Mouse (Mus musculus): ENCODE results near the gene Zfp46.

Zfp46 gene

DNA sequence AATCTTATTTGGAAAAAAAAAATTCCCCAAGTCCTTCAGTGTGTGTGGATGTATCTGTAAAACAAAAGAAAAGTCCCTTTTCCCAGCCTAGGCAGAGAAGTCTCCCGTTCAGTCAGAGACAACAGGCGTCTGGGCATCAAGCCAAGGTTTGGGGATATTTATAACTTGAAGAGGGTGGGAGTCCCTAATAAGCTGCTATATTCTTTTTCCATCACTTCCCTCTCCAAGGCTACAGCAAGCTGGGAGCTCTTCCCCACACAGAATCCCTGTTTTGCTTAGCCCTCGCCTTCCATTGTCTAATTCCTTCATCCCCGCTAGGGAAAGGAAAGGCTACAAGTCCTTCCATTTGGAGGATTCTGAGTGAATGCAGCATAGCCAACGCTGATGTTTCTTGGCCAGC lies at the start of gene Zfp46:
TSS of gene Zfp46 (plus strand) at position 229 of the 400 bp plus-strand sequence.
- DNase-seq (ENCODE audit: low read depth, low spot score), result peak; percentile 82

DNA sequence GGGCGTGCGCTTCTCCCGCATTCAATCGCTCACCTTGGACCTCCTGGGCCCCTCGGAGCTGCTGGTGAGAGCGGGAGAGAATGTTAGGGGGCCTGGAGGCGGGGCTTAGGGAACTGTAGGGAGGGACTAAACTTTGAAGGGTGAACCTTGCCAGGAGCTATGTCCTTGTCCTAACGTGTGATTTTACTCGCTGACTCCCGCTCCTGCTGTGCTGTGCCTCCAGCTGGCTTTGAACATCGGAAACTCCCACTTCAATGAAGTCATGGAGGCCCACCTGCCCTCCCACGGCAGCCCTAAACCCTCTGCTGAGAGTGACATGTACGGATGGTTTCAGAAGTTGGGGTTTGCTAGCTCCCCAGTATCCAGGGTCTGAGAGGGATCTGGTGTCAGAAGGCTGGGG lies 45.8 kb upstream of the Zfp46 start:
- DNase-seq (ENCODE audit: low read depth, low spot score), result no peak

DNA sequence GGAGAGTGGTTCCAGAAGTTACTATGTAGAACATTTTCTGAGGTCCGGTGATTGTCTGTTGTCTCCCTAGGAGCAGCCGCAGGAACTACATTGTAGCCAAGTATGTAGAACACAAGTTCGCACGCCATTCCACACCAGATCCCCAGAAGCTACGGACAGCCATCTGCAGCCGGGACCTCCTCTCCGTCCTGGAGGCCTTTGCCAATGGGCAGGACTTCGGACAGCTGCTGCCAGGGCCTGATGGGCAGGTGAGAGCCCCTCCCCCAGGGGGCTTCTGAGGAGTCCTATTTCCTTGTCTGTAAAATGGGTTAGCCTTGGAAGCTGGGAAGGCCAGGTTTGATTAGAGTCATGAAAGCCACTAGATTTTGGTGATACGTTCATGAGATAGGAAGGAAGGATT lies 45.4 kb upstream of the Zfp46 start:
- no peak for DNase-seq (ENCODE audit: low read depth, low spot score)

DNA sequence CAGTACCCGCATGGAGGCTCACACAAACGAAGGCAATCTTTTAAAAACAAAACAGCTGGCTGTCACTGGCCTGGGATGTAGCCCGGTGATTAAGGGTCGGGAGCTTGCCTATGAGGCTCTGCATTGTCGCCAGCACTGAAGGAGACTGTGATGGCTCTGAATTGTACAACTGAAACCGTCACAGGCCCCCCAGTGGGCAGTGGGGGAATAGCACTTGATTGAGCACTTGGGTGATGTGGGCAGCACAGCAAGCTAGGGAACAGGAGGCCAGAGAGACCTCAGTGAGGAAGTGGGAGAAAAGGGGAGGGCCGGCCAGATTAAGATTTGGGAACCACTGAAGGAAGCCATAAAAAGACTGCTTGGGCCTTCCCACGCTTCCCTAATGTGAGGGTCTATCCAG lies 44.9 kb upstream of the Zfp46 start:
- DNase-seq (ENCODE audit: low read depth, low spot score), result no peak

DNA sequence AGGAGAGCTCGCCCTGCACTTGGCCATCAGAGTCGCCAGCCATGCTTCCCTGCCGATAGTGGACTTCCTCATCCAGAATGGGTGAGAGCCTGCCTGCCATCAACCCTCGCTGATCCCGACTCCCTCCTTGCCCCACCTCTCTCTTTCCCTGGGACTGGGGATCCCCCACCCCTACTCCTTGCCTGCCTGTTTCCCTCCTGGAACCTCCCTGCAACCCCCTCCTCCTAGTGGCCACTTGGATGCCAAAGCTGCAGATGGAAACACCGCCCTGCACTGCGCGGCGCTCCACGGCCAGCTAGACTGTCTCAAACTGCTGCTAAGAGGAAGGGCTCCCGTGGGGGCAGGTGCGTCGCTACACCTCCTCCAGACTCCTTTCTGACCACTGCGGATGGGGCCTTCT lies 44.4 kb upstream of the Zfp46 start:
- no peak for DNase-seq (ENCODE audit: low read depth, low spot score)

DNA sequence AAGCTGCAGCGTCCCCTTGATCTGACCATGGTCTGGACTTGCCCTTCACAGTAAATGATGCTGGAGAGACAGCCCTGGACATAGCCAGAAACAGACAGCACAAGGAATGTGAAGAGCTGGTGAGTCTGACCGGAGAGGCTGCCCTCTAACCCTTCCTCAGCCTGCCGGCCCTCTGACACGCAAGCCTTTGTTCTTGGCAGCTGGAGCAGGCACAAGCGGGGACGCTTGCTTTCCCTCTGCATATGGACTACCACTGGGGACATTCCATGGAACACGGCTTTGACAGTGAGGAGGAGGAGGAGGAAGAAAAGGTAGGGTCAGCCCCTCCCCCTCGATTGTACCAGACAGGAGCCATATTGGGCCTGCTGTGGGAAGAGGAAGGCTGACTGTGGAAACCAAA lies 43.5 kb upstream of the Zfp46 start:
- no peak for DNase-seq (ENCODE audit: low read depth, low spot score)

DNA sequence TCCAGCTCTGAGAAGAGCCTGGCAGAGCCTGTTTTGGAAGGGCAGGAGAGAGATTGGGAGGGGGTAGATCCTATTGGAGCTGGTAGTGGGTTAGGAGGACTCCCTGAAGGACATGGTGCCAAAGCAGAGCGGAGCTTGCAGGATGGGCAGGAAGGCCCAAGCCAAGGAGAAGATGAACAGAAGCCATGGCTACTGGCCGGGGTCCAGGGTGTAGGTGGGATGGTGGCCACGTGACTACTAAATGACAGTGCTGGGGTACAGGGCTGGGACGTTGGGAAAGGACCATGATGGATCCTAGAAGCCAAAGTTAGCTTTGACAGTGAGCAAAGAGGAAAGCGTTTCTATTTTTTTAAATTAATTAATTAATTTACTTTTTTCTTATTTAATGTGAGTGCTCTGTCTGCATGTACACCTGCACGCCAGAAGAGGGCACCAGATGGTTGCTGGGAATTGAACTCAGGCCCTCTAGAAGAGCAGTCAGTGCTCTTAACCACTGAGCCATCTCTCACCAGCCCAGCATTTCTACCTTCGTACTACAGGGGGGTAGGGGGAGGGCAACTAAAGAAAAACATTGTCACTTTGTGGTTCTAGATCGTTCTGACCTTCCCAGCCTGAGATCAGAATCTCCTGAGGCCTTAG lies 42.3 kb upstream of the Zfp46 start:
- DNase-seq (ENCODE audit: low read depth, low spot score), result no peak

DNA sequence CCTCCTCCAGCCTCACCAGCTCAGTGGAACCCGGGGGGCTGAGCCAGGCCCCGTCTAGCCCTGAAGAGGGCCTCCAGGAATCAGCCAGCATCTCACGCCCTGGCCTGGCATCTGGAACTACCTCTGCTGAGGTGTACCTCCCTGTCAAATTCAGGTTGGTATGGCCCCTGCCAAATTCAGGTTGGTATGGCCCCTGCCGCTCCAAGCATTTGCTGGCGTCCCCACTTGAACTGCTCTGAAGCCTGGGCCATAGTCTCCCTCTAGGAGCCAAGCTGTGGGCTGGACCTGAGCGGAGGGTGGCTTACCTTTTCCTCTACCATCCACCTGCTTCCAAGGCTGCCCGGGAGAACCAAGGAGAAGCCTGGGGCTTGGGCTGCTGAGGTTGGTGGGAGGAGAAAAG lies 41.8 kb upstream of the Zfp46 start:
- no peak for DNase-seq (ENCODE audit: low read depth, low spot score)

DNA sequence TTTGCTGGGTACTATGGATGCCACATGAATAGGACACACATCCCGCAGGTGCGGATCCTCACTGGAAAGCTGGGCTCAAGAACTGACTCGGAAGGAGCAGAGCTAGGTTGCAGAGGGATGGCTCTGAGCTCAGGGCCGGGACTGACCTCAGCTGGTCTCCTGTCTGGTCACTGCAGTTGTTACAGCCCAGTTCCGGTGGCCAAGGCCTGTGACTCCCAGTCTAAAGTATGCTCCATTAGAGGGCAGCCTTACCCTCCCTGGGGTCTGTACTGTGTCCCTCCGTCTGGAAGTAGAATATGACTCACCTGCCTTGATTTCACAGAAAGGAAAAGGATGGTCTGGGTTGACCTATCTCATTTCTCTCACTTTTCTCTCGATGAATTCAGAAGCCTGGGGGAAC lies 40.3 kb upstream of the Zfp46 start:
- no peak for DNase-seq (ENCODE audit: low read depth, low spot score)

DNA sequence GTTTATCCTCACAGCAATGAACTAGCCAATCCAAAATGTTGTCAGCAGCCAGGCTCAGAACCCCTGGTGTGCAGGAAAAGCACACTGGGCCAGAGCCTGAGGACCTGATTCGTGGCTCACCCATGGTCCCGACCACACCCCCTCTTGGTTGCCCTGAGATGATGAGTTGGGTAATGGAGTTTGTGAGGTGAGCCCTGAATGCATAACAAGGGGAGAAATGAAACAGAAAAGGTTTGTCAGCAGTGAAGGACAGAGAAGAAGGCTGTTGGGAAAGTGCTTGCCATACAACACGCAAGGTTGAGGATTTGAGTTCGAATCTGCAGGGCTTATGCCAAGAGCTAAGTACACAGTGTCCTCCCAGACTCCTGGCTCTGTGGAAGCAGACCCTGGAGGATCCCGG lies 38.8 kb upstream of the Zfp46 start:
- DNase-seq (ENCODE audit: low read depth, low spot score), result no peak

DNA sequence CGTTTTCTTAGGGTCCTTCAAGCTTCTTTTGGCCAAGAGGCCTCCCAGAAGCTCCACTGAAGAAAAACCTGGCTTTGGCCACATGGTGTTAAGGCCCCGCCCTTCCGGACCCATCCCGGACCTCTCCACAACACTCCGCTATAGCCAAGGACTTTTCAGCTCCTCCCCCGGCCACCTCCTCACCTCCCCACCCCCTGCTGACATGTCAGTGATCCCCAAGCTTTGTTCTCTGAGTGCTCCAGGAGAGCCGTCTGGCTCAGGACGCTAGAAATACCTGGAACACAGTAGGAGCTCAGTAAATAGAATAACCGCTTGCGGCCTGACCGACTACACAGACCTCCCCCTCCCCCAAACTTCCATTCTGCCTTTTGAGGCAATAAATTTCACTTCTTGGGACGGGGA lies 37.9 kb upstream of the Zfp46 start:
- no peak for DNase-seq (ENCODE audit: low read depth, low spot score)

DNA sequence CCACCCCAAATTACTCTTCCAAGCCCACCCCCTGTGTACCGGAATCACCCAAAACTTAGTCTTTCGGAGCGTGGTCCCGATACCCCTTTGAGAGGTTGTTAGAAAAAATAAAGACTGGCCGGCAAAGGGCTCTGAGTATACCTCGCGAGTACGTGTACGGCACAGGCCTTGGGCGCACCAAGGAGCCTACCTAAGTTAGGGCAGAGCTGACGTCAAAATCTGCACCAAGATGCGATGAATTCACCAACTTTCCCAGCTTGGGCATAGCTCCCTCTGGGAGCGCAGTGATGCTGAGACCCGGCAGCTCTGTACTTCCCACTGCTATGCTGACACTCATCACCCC lies 37.1 kb upstream of the Zfp46 start:
- no peak for DNase-seq (ENCODE audit: low read depth, low spot score)

DNA sequence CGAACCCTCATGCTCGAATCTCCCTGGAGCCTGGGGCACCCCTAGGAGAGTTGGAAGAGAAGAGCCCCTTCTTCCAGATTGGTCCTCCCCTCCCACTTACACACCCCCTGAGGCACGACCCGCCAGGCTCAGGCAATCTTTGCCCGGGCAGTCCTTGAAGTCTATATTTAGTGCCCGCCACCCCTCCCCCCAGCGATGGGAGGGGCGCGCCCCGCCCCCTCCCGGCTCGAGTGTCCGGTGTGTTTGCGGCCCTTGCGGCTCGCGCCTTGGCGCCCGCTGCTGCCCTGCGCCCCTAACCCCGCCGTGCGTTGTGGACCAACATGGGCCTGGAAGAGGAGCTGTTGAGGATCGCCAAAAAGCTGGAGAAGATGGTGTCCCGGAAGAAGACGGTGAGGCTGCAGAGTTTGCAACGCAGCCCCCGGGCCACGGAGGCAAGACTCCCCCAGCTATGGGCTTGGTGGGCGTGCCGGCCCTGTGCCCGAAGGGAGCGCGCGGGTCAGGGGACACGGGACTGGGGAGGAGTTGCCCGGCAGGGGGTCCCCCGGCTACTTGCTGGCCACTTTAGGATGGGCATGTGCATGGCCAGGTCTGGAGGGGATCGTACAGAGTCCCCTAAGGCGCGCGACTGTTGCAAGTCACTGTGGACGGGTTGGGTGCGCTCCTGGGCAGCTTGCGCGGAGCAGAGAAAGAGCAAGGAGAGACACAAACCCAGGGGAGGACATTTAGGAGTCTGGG lies 36.6 kb upstream of the Zfp46 start, which contains the start of gene Tcea3:
TSS of gene Tcea3 (plus strand) at position 1 of the 735 bp plus-strand sequence.
- DNase-seq (ENCODE audit: low read depth, low spot score), result no peak

DNA sequence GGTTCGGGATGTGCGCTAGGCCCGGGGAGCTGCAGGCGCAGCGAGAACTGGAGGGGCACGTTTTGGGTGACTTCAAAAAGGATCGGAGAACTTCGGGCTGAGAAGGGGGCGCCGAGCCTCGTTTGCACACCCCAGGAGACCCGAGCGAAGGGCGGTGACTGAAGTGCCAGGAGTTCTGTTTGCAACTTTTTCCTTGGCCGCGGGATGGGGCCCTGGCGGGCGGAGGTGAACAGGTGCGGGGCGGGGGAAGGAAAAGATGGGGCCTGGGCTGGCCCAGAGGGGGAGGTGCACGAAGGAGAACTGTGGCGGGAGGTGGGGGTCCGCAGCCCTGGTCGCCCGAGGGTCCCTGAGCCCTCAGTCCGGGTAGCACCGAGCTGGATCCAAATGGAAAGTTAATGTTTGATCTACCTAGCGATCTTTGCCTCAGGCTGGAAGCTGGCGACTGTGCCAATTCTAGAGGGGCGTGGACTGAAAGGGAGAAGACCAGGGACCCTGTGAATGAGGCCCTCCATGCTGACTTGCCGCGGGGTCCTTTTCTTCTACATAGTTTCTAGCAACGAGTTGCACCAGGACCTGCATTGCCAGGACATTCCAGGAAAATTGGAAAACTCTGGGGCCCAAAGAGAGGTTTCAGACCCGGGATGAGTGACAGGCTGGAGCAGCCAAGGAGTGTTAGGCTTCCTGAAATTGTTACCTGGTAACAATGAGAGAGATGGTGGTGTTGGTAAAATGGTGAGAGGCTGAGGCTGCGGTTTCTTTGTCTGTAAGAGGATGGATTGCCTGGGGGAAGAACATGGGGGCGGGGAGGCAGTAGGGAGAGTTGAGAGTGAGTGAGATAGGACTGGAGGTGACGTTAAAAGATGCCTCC lies 35.8 kb upstream of the Zfp46 start:
- no peak for DNase-seq (ENCODE audit: low read depth, low spot score)

DNA sequence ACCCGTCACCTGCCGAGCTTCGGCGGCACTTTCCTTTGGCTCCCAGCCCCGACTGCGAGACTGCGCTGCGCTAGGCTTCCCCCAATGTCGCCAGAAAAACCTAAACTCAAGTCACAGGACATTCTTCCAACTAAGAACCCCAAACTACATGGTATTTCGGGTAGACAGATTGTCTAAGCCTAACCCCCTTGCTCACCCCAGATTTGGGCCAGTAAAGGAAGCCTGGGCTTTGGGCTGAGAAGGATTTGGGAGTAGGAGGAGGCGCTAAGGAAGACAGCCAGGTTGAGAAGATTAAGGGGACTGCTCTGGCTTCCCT lies 35.2 kb upstream of the Zfp46 start:
- no peak for DNase-seq (ENCODE audit: low read depth, low spot score)

DNA sequence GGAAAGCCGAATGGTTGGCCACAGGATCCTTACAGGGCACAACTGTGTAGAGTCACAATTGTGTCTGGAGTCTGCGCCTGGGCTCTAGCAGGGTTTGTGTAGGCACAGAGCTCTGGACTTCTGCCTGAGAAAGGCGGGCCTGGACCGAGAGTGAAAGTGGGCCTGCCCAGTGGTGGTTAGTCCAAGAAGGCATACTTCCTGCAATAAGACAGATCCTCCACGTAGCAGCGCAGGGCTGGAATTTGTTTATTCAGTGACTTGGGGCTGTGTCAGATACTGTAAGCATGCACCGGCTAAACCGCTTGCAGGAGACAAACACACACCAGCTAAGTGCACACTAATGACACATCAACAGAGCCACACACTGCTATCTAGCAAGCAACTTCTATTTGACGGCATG lies 34.7 kb upstream of the Zfp46 start:
- DNase-seq (ENCODE audit: low read depth, low spot score), result no peak

DNA sequence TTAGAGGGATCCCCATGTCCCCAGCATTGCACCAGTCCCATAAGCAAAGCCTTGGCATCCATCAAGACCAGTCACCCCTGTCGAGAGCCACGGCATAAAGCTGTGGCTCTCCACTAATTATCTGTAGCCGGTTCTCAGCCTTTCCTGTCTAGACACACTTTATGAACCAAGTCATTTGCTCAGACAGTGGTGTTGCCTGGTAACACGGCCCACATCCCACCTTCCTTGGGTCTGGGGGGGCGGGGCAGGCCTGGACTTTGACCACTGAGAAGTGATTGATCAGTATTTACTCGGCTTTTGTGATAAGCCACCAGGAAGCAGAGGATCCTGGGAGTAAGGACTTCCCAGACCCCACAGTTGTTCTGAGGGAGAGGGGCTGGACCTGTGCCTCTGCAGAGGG lies 28.6 kb upstream of the Zfp46 start:
- DNase-seq (ENCODE audit: low read depth, low spot score), result no peak

DNA sequence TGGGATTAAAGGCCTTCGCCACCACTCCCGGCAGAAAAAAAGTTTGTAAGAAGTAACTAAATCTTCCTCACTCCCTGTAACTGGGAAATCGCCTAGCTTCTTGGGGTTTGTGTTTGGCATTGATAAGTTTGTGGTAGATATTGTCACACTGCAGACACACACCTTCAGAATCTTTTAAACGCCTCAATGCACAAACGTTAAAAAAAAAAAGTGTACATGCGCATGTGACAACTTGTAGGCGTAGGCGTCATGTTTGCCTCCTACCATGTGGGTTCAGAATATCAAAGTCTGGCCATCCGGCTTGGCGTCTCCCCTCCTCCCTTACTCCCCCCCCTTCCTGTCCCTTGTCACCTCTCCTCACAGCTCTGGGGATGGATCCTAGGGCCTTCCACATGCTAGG lies 27.8 kb upstream of the Zfp46 start:
- no peak for DNase-seq (ENCODE audit: low read depth, low spot score)

DNA sequence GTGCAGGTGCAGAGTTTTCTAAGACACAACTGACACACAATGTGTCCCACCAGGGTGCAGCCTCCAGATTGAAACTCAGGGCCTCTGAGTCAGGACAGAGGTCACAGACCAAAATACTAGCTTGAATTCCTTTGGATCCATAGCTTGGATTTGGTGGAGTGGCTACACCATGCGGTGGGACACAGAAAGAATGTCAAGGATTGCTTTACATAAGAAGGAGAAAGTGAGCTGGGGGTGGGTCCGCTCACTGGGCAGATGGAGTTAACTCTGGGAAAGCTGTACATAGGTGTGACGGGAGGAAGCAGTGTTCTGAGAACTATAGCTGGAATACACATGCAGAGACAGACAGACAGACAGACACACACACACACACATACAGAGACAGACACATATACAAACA lies 24.6 kb upstream of the Zfp46 start:
- no peak for DNase-seq (ENCODE audit: low read depth, low spot score)

DNA sequence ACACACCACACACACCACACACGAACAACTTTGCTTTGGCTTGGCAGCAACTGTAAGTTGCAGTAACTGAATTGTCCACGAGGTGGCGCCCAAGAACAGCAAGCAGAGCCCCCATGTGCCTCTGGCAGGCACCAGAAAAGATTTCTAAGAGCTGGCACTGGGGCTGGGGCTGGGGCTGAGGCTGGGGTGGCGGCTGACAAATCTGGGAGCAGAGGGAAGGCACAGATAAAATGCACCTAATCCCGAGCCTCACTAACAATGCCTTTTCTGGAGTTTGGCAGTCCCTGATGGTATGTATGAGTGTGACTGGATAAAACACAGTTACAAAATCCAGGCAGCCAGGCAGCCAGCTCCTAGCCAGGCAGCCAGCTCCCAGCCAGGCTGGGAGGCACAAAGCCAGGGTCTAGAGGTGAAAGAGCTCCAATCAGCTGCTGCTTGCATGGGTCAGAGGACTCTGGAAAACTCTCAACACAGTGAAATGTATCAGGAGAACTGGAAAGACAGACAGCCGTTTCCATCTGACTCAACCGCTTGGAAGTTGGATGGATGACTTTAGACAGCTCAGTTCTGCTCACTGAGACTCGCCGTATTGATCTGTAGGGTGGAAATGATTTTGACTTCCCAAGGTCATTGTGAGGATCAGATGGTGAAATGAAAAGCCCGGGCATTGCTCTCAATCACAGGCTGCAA lies 23.8 kb upstream of the Zfp46 start:
- peak; percentile 30 for DNase-seq (ENCODE audit: low read depth, low spot score)

DNA sequence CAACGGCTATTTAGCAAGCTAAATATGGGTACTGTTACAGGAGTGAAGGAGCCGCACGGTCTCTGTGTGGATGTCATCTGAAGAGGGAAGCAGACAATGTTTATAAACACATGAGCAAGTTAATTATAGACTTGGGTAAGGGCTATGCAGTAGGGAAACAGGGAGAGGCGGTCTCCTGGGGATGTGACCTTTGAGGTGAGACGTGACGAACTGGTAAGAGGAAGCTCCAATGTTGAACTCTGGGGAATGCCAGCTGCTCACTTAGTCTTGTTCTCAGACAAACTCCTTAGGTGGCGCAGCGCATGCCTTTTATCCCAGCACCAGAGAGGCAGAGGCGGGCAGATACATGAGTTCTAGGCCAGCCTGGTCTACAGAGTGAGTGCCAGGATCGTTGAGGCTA lies 22.6 kb upstream of the Zfp46 start:
- no peak for DNase-seq (ENCODE audit: low read depth, low spot score)

DNA sequence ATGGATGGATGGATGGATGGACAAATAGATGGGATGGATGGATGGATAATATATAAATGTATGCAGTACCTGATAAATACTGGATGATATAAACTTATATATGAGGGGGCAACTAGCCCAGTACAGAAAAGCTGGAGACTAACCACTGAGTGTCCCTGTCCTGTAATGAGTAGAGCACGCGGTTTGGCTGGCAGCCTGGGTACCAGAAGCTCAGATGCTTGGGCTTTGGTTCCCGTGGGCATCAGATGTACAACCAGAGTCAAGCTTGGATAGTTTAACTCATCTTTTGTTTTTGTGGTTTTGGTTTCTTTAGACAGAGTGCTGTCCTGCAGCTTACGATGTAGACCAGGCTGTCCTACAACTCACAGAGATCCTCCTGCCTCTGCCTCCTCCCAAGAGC lies 20.9 kb upstream of the Zfp46 start:
- no peak for DNase-seq (ENCODE audit: low read depth, low spot score)

Data from brain, embryonic 18.5 days (tissue).